Mouse (Mus musculus) MEL (cell line): ENCODE data around the gene Dph1. TPM values are rescaled to one million over a fixed set of nuclear protein-coding genes. Genes with fewer than 3 reads are reported as not detected.

Source experiments
- polyA plus RNA-seq, 2 experiments: library from polyadenylated mRNA; stranded (reverse) in 1 of 2; unstranded in 1 of 2; fragments of >175 nt in 1 of 2; fragments of >200 nt in 1 of 2; gene quantifications; 2 replicates each; pipeline versions ENCODE4 v1.2.1 to v1.2.4; 2012; ENCODE audit warnings: low replicate concordance in 2 of 2, low read depth in 1 of 2; ENCODE audit not compliant: insufficient read length in 2 of 2, insufficient read depth in 1 of 2, missing spikeins in 1 of 2
- total RNA-seq: library from RNA; depleted of rRNA; stranded (reverse); fragments of 300-350 nt; gene quantifications from 2 replicates; pipeline ENCODE4 v1.2.3, GENCODE M21; 2012; rRNA removed

Dph1 gene
- total and polyA plus RNA-seq, 3 experiments = 58.4 to 59.5 TPM; not detected in 1

Other genes with a start within 250 kb of the Dph1 start
- 16.7 and 18.8 TPM in 2 replicates for gene Hic1, start 21.7 kb downstream of the Dph1 start, total RNA-seq
- gene Hic1, start 21.7 kb downstream of the Dph1 start, polyA plus RNA-seq = 10 to 100 TPM in 1 of 2 experiments, not detected in 1; 18.2 TPM
- 22.7 and 33.1 TPM in 2 replicates for gene Ovca2, start 12.4 kb downstream of the Dph1 start, total RNA-seq
- 10 to 100 TPM in 1 of 2 experiments, not detected in 1; 23.1 TPM for gene Ovca2, start 12.4 kb downstream of the Dph1 start, polyA plus RNA-seq
- 0.35 and 0.46 TPM in 2 replicates for gene Rtn4rl1, start 2.5 kb upstream of the Dph1 start, total RNA-seq
- 1 to 10 TPM in 1 of 2 experiments, not detected in 1; 2.6 TPM for gene Rtn4rl1, start 2.5 kb upstream of the Dph1 start, polyA plus RNA-seq
- gene Rpa1, start 157.1 kb upstream of the Dph1 start, total RNA-seq = 242 and 267 TPM in 2 replicates
- gene Rpa1, start 157.1 kb upstream of the Dph1 start, polyA plus RNA-seq = 100 to 1,000 TPM; 179 to 481 TPM
- 11.4 and 12.8 TPM in 2 replicates for gene Smyd4, start 157.2 kb upstream of the Dph1 start, total RNA-seq
- gene Smyd4, start 157.2 kb upstream of the Dph1 start, polyA plus RNA-seq = 1 to 10 TPM in 1 of 2 experiments, not detected in 1; 9.6 TPM
- gene Serpinf1, start 231.5 kb upstream of the Dph1 start, total RNA-seq = not detected in 2 replicates
- under 1 TPM in 1 of 2 experiments, not detected in 1; 0.36 TPM for gene Serpinf1, start 231.5 kb upstream of the Dph1 start, polyA plus RNA-seq
- not detected in 2 replicates for gene Serpinf2, start 248.3 kb upstream of the Dph1 start, total RNA-seq
- gene Serpinf2, start 248.3 kb upstream of the Dph1 start, polyA plus RNA-seq = under 1 TPM in 1 of 2 experiments, not detected in 1; 0.07 TPM